Mouse (Mus musculus) c-Kit-positive CD71-negative TER-119-negative erythroid progenitor cells, embryonic 14.5 days (primary cell): ENCODE measurements around the gene Pnpla8.
A peak's percentile ranks its signal among the peaks of the same experiment; 100 is the strongest.
"Not testable (repeated sequence)": the region's sequence is repeated elsewhere in the genome, so short reads cannot be mapped to it uniquely, and the experiment has no call there.

Experiments used
- DNase-seq: peaks from one replicate; pipeline ENCODE4 v3.0.0-alpha.2; 2013; ENCODE audit warnings: low read depth

Pnpla8 gene

GRCm38 (mm10) chr12:44269311-44269831 is 48.2 kb downstream of the Pnpla8 start:
- DNase-seq, result peak; percentile 69

DNA sequence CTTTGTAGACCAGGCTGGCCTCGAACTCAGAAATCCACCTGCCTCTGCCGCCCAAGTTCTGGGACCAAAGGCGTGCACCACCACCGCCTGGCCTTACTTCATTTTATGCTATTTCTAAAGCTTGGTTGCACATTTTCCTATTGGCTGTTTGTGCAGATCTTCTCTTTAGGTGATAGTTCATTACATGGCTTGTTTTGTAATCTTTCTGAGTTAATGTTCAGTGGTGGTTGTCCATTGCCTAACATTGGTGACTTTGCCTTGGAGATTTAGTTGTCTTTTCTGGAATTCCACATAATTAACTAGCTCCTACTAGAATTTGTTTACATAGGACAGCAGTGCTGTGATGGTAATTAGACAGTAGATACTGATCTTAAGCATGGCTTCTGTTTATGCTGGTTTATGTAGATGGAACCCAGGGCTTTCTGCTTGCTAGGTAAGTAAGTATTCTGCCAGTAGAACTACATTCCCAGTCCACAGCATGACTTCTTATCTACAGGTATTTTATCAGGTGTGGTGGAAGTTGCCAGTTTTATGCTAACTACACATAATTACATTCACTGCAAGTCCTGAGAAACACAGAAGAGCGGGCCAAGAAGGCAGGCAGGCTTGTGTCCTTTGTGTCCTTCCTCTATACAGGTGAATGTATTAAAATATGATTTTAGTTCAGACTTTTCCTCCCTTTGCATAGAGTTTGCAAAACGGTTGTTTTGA is 53.1 kb downstream of the Pnpla8 start:
- DNase-seq, result no peak

GRCm38 (mm10) chr12:44280147-44280546 is 59.0 kb downstream of the Pnpla8 start:
- DNase-seq, result not testable (repeated sequence)

DNA sequence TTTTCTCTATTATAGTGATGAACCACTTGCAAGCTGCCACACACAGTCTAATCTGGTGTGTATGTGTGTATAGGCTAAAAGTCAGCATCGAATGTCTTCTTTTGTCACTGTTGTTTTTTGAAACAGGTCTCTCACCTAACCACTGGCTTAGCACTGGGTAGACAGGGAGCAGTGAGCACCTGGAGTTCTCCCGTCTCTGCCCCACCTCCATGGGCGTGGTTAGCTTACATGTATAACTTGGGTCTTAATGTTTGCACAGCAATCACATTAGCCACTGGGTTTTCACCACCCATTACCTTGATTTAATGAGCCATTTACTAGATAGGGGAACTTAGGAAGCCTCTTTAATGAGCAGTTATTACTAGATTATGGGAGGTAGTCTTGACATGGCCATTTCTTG is 60.4 kb downstream of the Pnpla8 start:
- no peak for DNase-seq

DNA sequence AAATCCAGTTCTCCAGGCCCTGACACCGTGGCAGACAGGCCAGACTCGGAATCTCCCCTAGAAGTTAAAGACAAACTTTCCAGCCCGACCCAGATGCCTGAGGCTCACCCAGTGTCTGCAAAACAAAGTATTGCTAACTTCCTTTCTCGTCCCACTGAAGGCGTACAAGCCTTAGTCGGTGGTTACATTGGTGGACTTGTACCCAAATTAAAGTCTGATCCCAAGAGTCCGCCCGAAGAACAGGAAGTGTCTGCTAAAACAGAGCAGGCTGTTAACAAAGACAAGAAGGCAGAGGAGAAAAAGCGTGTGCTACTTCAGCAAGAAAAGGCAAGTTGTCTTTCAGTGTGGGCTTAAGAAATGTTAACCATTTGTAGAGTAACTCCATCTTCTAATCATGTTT is 62.2 kb downstream of the Pnpla8 start:
- DNase-seq, result no peak

DNA sequence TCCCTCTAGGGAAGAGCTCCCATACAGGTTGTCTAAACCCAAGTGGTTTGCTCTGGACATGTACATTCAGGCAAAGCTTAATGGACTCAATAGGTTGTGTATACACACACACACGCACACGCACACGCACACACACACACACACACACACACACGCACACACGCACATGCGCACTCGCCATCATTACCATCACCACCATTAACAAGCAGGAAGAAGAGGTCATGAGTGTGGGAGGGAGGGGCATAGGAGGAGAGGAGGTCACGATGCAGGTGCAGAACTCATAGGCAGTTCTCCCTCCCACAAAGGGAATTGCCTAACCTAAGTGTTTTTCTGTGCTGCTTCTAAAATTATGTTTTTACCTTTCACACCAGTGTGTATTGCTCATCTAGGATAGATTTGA is 65.8 kb downstream of the Pnpla8 start:
- no peak for DNase-seq

DNA sequence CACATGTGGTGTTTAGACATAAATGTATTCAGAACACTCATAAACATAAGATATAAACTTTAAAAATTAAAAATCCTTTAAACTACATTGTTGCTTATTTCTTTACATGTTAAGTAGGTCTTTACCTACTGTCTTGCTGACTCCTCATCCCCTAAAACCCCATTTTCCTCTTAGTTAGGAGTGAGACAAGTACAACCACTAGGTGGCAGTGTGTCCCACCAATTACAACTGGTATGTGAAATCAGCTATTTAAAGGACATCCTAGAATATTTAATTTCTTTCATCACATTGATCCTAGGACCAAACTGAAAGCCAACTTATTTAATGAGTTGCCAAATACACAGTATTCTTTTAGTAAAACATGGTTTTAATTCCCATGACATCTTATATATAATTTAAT is 71.1 kb downstream of the Pnpla8 start:
- peak; percentile 60 for DNase-seq

DNA sequence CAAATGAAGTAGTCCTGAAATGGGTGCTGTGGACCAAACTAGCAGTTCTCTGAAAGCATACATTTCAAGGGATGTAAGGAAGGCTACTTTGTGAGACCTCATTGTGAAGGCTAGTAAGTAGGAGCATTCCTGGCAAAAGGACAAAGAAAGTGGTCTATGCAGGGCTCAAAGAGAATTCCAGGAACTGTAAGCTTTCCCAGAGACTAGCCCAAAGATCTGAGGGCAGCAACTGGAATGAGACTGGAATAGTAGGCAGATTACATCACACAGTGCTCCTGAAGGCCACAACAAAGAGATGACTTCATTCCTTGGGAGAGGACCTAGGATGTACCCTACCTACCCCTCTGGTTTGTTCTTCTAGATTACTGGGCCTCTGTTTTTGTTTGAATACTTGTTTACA is 79.6 kb downstream of the Pnpla8 start:
- DNase-seq, result no peak

DNA sequence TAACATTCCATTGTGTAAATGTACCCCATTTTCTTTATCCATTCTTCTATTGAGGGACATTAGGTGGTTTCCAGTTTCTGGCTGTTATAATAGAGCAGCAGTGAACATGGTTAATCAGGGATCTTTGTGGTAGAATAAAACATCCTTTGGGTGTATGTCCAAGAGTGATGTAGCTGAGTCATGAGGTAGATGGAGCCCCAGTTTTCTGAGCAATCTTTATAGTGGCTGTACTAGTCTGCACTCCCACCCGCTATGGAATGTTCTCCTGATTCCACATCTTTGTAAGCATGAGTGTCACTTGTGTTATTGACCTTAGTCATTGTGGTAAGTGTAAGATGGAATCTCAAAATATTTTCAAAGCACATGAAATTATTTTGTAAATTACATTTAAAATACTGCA is 82.8 kb downstream of the Pnpla8 start:
- no peak for DNase-seq

- DNase-seq, result no peak
These were observed 83.7 kb downstream of the Pnpla8 start for GRCm38 (mm10) chr12:44304869-44305268.

GRCm38 (mm10) chr12:44308221-44308620 is 87.1 kb downstream of the Pnpla8 start:
- no peak for DNase-seq

DNA sequence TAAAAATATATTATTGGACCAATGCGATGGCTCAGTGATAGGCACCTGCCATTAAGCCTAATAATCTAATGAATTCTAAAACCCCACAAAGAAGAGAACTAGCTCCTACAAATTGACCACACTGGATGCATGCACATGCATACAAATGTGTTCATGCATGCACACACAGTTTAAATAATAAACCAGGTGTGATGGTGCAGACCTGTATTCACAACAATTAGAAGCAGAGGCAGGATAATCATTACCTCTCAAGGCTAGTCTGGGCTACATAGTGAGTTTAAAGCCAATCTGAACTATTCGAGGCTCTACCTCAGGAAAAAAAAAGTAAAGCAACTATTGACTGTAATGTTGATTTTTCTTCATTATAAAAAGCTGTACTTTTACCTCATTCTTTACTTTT is 94.0 kb downstream of the Pnpla8 start:
- no peak for DNase-seq

- DNase-seq, result no peak
These were observed 103.9 kb downstream of the Pnpla8 start for GRCm38 (mm10) chr12:44325091-44325490.

DNA sequence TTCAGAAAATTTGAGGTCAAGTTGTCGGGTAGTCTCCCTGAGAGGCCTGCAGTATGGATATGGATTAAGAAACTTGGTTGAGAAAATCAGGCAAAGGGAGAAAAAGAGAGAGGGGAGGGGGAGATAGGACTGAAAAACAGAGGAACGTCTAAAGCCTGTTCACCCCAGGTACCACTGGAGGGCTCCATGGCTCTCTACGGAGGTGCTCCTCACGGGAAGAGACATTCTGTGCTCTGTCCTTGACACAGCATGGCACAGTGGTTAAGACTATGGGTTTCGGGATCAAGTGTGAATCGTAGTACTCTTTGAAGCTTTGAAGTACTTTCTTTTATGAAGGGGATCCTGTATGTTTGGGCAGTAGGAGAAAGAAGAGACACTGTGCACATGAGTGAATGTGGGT is 106.3 kb downstream of the Pnpla8 start:
- no peak for DNase-seq

GRCm38 (mm10) chr12:44328381-44329315 is 107.5 kb downstream of the Pnpla8 start, which contains the start of gene Nrcam:
Nrcam (plus strand) TSS chr12:44328885.
- peak; percentile 19 for DNase-seq

GRCm38 (mm10) chr12:44329316-44330215 is 108.4 kb downstream of the Pnpla8 start:
- no peak for DNase-seq

DNA sequence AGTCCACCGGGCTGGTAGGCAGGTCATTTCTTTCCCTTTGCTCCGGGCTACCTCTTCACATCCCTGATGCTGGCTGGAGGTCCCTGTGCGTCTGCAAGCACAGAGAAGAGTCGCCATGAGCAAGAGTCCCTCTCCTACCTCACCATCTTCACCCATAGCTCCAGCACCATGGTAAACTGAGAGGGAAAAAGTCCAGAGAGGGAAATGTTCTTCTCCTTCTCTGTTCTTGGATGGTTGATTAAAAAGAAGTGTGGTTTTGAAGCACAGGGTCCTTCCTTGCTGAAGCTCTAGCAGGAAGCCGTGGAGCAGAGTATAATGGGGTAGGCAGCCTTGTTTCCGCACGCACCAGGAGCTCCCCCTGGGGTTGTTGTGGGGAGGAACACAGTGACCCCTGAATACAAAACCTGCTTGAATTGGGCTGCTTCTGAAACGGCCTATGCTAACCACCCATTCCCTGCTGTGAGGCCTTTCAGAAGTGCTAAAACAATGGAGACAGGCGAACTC is 109.1 kb downstream of the Pnpla8 start:
- DNase-seq, result no peak

- DNase-seq, result no peak
These were observed 116.0 kb downstream of the Pnpla8 start for GRCm38 (mm10) chr12:44337136-44337640.

DNA sequence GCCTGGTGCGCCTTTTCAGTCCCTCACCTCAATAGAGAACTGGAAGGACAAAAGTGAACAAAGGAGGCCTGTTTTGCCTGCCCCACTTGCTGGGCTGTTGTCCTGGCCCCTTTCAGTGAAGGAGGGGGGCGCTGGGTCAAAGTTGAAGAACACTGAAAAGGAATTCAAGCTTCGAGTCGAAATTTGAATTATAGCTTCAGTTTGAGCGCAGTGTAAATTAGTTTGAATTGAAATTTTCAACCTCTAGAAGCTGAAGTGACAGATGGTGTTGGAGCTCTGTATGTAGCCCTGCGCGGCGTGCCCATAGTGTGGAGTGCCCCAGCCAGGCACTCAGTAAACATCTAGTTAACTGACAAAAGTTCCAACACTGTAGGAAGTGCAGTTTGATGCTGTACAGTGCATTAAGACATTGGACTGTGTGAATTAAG is 117.0 kb downstream of the Pnpla8 start:
- DNase-seq, result no peak

DNA sequence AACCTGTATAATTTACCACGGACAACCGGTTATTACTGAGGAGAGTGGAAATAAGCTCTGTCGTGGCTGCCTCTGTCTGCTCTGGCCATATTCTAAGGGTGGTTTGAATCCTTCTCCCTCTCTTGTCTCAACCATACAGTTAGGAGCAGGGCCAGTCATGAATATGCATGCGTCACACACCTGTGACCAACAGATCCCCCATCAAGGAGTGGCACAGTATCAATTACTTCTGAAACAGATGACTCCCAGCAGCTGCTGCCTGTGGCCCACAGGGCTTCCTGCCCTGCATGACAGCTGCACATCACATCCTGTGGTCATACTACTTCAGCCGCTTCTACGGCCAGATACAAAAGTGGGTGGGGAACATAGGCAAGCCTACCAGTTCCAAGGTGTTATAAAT is 122.9 kb downstream of the Pnpla8 start:
- no peak for DNase-seq

- DNase-seq, result no peak
These were observed 124.1 kb downstream of the Pnpla8 start for GRCm38 (mm10) chr12:44345251-44345650.
